Mouse (Mus musculus): ENCODE results near the gene Fmnl2. TPM values are rescaled to one million over a fixed set of nuclear protein-coding genes. Genes with fewer than 3 reads are reported as not detected.
A peak's percentile ranks its signal among the peaks of the same experiment; 100 is the strongest.

Gene Fmnl2
- polyA plus RNA-seq, 1 experiment from 2014 or later = 17.2 TPM

DNA sequence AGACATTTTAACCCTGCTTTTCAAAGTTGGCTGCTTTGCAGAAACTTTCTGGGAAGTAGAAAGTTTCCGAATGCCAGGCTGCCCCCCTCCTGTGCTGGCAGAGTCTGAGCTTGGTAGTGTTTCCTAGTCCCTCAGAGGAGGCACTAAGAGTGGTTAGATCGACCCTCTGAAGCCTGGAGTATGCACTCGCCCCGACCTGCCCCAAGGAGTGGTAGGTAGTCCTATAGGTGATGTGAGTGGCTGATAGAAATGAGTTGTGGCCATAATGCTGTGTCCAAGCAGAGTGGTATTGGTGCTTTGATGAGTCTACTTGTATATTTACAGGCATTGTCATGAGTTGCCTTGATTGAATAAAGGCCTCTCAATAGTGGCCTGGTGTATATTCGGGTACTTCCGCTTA lies 116.4 kb downstream of the Fmnl2 start:
- ATAC-seq (ENCODE audit: low FRiP score, low TSS enrichment) (no peak), DNase-seq (no peak)
- Histone ChIP-seq H3K9ac (replicated peaks; ENCODE audit: low read length) (no peak overlapping the region), H3K4me2 (ENCODE audit: low read length) (no peak overlapping the region), H3K4me1 (ENCODE audit: control insufficient read depth, insufficient read depth, low read length) (peaks cover 4% of the 10 kb centered on the region; the same call in 1 of the 2 replicates), H3K4me3 (replicated peaks; ENCODE audit: low read depth, low read length) (no peak overlapping the region), H3K27ac (replicated peaks; ENCODE audit: low read depth, low read length) (no peak overlapping the region), H3K36me3 (ENCODE audit: control insufficient read depth, insufficient read depth, low read length) (no peaks in the 10 kb centered on the region), H3K27me3 (ENCODE audit: control insufficient read depth, insufficient read depth, low read length) (no peaks in the 10 kb centered on the region), H3K9me3 (ENCODE audit: control insufficient read depth, low read length) (no peaks in the 10 kb centered on the region)
- WGBS = 90% methylated on average over 6 of the region's 6 CpGs

DNA sequence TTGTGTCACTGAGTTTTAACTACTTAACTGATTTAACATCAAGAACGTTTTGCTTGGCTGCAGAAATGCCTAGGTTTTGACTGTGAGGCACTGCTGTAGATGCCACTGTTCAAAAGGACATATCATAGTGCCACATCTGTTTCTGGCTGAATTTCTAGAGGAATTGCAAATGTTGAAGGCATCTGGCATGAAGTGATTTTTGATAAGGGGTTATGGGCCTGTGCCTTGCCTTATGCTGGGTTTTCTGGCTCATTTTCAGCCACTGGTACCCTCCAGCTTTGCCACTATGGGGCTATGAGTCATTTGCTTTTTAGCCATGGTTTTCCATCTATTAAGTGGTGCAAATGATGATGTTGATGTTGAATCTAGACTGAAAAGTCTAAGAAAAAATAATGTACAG lies 117.1 kb downstream of the Fmnl2 start:
- H3K27ac ChIP-seq (replicated peaks; ENCODE audit: low read depth, low read length) = no peak overlapping the region
- H3K9ac ChIP-seq (replicated peaks; ENCODE audit: low read length) = no peak overlapping the region
- H3K27me3 ChIP-seq (ENCODE audit: control insufficient read depth, insufficient read depth, low read length) = no peaks in the 10 kb centered on the region
- no peak for ATAC-seq (ENCODE audit: low FRiP score, low TSS enrichment)
- 72% methylated on average over 1 of the region's 1 CpGs for WGBS
- no peaks in the 10 kb centered on the region for H3K9me3 ChIP-seq (ENCODE audit: control insufficient read depth, low read length)
- DNase-seq = no peak
- H3K36me3 ChIP-seq (ENCODE audit: control insufficient read depth, insufficient read depth, low read length) = no peaks in the 10 kb centered on the region
- no peak overlapping the region for H3K4me2 ChIP-seq (ENCODE audit: low read length)
- no peak overlapping the region for H3K4me3 ChIP-seq (replicated peaks; ENCODE audit: low read depth, low read length)
- peaks cover 4% of the 10 kb centered on the region; the same call in 1 of the 2 replicates for H3K4me1 ChIP-seq (ENCODE audit: control insufficient read depth, insufficient read depth, low read length)

DNA sequence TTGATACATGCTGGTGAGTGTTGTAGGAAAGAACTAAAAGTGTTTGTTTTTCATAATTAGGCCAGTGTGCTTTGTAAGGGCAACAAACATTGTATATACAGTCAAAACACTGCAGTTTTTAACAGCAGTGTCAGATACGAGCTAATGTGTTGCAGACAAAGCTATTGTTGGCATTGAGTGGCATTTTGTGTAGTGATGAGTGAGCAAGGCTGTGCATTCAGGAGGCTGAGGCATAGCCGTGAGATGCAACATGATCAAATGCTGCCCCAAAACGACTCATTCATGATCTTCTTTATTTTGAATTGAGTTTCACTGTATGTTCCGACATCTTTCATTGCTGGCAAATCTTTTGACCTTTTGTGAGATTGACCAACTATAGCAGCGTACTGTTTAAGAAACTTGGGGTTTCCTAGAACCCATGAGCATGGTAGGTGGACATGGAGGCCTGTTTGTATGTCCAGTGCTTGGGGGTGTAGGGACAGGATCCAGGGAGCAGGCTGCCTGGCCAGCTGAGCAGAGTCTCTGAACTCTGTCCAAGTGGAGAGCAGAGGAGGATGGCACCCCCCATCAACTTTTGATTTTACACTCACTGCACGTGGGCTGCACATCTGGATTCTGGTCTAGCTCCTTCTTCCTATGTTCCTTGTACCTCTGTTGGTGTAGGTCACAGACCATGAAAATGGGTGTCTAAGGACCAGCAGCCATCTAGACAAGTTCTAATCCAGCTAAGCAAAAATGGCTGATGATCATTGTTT lies 120.4 kb downstream of the Fmnl2 start:
- WGBS = 88% methylated on average over 6 of the region's 6 CpGs
- no peak for DNase-seq

DNA sequence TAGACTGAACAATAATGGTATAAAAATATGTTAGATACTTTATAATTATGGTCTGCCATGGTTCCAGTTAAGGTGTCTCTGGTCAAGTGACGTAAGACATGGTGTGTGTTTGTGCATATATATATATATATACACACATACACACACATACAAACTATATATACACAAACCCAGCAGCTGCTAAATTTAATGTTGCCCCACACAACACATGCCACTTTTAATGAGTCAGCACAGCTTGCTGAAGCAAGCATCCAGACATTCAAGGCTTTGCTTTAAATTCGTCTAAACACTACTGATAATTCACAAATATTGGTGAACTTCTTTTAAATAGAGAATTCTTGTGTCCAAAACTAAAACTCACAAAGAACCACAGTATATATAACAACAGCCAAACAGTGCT lies 121.1 kb downstream of the Fmnl2 start:
- H3K4me2 ChIP-seq (ENCODE audit: low read length) = no peak overlapping the region
- H3K9me3 ChIP-seq (ENCODE audit: control insufficient read depth, low read length) = no peaks in the 10 kb centered on the region
- H3K36me3 ChIP-seq (ENCODE audit: control insufficient read depth, insufficient read depth, low read length) = no peaks in the 10 kb centered on the region
- DNase-seq = no peak
- no peak for ATAC-seq (ENCODE audit: low FRiP score, low TSS enrichment)
- no peak overlapping the region for H3K4me3 ChIP-seq (replicated peaks; ENCODE audit: low read depth, low read length)
- no peak overlapping the region for H3K27ac ChIP-seq (replicated peaks; ENCODE audit: low read depth, low read length)
- peaks cover 4% of the 10 kb centered on the region; the same call in 1 of the 2 replicates for H3K4me1 ChIP-seq (ENCODE audit: control insufficient read depth, insufficient read depth, low read length)
- 90% methylated on average over 2 of the region's 2 CpGs for WGBS
- H3K27me3 ChIP-seq (ENCODE audit: control insufficient read depth, insufficient read depth, low read length) = no peaks in the 10 kb centered on the region
- H3K9ac ChIP-seq (replicated peaks; ENCODE audit: low read length) = no peak overlapping the region

More for the DNA sequence above, 120.4 kb downstream of the Fmnl2 start:
- no peak for ATAC-seq (ENCODE audit: low FRiP score, low TSS enrichment)
- Histone ChIP-seq H3K27ac (replicated peaks; ENCODE audit: low read depth, low read length) (no peak overlapping the region), H3K9ac (replicated peaks; ENCODE audit: low read length) (no peak overlapping the region), H3K4me1 (ENCODE audit: control insufficient read depth, insufficient read depth, low read length) (peaks cover 4% of the 10 kb centered on the region; the same call in 1 of the 2 replicates), H3K27me3 (ENCODE audit: control insufficient read depth, insufficient read depth, low read length) (no peaks in the 10 kb centered on the region), H3K4me2 (ENCODE audit: low read length) (no peak overlapping the region), H3K4me3 (replicated peaks; ENCODE audit: low read depth, low read length) (no peak overlapping the region), H3K9me3 (ENCODE audit: control insufficient read depth, low read length) (no peaks in the 10 kb centered on the region), H3K36me3 (ENCODE audit: control insufficient read depth, insufficient read depth, low read length) (no peaks in the 10 kb centered on the region)

DNA sequence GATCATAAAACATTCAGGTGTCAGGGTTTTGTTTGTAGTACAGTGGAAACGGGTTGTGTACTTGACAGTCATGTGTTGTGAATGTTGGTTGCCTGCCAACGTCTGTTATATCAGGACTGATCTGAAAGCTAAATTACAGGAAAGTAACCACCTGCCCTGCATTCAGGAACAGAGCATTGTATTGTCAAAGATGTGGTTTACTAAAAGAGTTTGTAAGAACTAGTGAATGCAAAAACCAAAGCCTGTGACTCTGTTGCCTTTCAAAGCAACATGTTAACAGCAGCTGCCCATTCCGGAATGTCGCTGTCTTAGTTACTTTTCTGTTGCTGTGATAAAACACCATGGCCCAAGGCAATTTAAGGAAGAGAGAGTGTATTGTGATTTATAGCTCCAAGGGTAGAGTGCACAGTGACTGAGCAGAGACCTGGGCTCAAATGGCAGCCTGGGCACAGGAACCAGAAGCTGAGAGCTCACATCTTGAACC lies 121.7 kb downstream of the Fmnl2 start:
- DNase-seq = peak; percentile 26
- H3K27ac ChIP-seq (replicated peaks; ENCODE audit: low read depth, low read length) = no peak overlapping the region
- H3K4me1 ChIP-seq (ENCODE audit: control insufficient read depth, insufficient read depth, low read length) = peaks cover 4% of the 10 kb centered on the region; the same call in 1 of the 2 replicates
- ATAC-seq (ENCODE audit: low FRiP score, low TSS enrichment) = no peak
- no peak overlapping the region for H3K4me3 ChIP-seq (replicated peaks; ENCODE audit: low read depth, low read length)
- no peak overlapping the region for H3K9ac ChIP-seq (replicated peaks; ENCODE audit: low read length)
- no peaks in the 10 kb centered on the region for H3K27me3 ChIP-seq (ENCODE audit: control insufficient read depth, insufficient read depth, low read length)
- H3K4me2 ChIP-seq (ENCODE audit: low read length) = no peak overlapping the region
- WGBS = 47% methylated on average over 4 of the region's 4 CpGs
- no peaks in the 10 kb centered on the region for H3K36me3 ChIP-seq (ENCODE audit: control insufficient read depth, insufficient read depth, low read length)
- H3K9me3 ChIP-seq (ENCODE audit: control insufficient read depth, low read length) = no peaks in the 10 kb centered on the region

DNA sequence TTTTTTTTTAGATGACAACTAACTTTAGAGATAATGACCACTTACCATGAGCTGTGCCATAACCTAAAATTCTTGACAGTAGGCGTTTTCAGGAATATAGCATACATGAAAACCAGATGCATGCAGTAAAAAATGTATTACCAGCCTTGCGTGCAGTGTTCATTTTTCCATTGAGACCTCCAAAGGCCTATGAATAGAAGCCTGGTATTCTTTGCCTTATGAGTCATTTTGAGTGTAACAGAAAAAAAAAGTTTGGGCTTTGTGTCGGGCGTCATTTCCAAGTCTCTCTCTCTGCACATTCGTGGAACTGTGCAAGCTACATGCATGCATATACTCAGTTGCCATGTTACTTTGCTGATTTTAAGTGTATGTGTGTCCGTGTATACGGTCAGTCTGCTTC lies 123.5 kb downstream of the Fmnl2 start:
- ATAC-seq (ENCODE audit: low FRiP score, low TSS enrichment) = no peak
- no peaks in the 10 kb centered on the region for H3K36me3 ChIP-seq (ENCODE audit: control insufficient read depth, insufficient read depth, low read length)
- no peaks in the 10 kb centered on the region for H3K27me3 ChIP-seq (ENCODE audit: control insufficient read depth, insufficient read depth, low read length)
- no peak overlapping the region for H3K4me2 ChIP-seq (ENCODE audit: low read length)
- DNase-seq = no peak
- H3K9me3 ChIP-seq (ENCODE audit: control insufficient read depth, low read length) = no peaks in the 10 kb centered on the region
- WGBS = 89% methylated on average over 7 of the region's 7 CpGs
- H3K27ac ChIP-seq (replicated peaks; ENCODE audit: low read depth, low read length) = no peak overlapping the region
- no peak overlapping the region for H3K9ac ChIP-seq (replicated peaks; ENCODE audit: low read length)
- no peak overlapping the region for H3K4me3 ChIP-seq (replicated peaks; ENCODE audit: low read depth, low read length)
- H3K4me1 ChIP-seq (ENCODE audit: control insufficient read depth, insufficient read depth, low read length) = peaks cover 4% of the 10 kb centered on the region; the same call in 1 of the 2 replicates

DNA sequence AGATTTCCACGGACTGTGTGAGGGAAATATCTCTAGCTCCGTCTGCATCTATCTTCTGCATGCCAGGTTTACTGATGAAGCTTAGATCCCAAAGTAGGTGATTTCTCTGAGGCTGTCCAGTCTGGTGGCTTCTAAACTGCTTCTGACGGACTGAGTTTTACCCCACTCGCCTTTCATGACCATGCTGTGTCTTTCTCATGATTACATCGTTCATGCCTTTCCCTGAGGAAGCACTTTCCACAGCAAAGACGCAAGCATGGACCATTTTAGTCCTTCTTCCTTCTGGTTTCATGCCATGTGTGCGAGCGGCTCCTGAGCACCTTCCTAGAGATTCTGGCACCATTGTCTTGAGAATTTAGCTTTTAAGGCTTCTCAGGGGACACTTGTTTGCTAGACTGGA lies 123.9 kb downstream of the Fmnl2 start:
- DNase-seq = no peak
- H3K9ac ChIP-seq (replicated peaks; ENCODE audit: low read length) = no peak overlapping the region
- ATAC-seq (ENCODE audit: low FRiP score, low TSS enrichment) = no peak
- H3K27me3 ChIP-seq (ENCODE audit: control insufficient read depth, insufficient read depth, low read length) = no peaks in the 10 kb centered on the region
- WGBS = 90% methylated on average over 8 of the region's 8 CpGs
- H3K9me3 ChIP-seq (ENCODE audit: control insufficient read depth, low read length) = no peaks in the 10 kb centered on the region
- H3K4me3 ChIP-seq (replicated peaks; ENCODE audit: low read depth, low read length) = no peak overlapping the region
- H3K4me2 ChIP-seq (ENCODE audit: low read length) = no peak overlapping the region
- H3K27ac ChIP-seq (replicated peaks; ENCODE audit: low read depth, low read length) = no peak overlapping the region
- peaks cover 4% of the 10 kb centered on the region; the same call in 1 of the 2 replicates for H3K4me1 ChIP-seq (ENCODE audit: control insufficient read depth, insufficient read depth, low read length)
- no peaks in the 10 kb centered on the region for H3K36me3 ChIP-seq (ENCODE audit: control insufficient read depth, insufficient read depth, low read length)

DNA sequence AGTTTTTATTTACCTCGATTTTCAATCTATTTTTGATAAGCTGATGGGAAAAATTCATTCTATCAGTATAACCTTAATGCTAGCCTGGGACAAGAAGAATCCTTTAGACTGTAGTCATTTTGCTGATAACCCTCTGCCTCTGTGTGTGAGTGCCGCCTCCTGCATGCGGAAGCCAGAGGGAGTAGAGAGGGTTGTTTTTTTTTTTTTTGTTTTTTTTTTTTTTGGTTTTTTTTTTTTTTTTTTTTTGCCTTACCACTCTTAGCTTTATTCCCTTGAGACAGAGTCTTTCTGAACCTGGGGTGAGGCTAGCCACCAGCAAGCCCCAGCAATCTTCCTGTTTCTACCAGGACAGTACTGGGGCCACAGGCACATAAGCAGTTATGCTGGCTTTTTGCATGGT lies 124.8 kb downstream of the Fmnl2 start:
- Histone ChIP-seq H3K4me3 (replicated peaks; ENCODE audit: low read depth, low read length) (no peak overlapping the region), H3K9me3 (ENCODE audit: control insufficient read depth, low read length) (no peaks in the 10 kb centered on the region), H3K36me3 (ENCODE audit: control insufficient read depth, insufficient read depth, low read length) (no peaks in the 10 kb centered on the region), H3K27me3 (ENCODE audit: control insufficient read depth, insufficient read depth, low read length) (no peaks in the 10 kb centered on the region), H3K4me1 (ENCODE audit: control insufficient read depth, insufficient read depth, low read length) (peaks cover 4% of the 10 kb centered on the region; the same call in 1 of the 2 replicates), H3K27ac (replicated peaks; ENCODE audit: low read depth, low read length) (no peak overlapping the region), H3K4me2 (ENCODE audit: low read length) (no peak overlapping the region), H3K9ac (replicated peaks; ENCODE audit: low read length) (no peak overlapping the region)
- ATAC-seq (ENCODE audit: low FRiP score, low TSS enrichment) = no peak
- DNase-seq = no peak
- 96% methylated on average over 3 of the region's 3 CpGs for WGBS

DNA sequence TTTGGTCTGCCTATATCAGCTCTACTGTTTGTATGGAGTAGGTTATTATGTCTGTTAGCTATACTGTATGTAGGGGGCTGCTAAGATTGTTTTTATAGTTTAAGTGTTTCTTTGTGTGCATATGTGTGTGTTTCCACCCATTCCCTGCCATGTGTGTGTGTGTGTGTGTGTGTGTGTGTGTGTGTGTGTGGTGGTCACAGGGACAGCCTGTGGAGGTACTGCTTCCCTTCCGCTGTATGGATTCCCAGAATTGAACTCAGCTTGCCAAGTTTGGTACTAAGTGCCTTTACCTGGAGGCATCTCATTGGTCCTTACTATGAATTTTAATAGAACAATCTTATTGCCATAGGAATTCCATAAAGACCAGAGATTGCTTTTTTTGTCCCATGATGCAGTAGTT lies 126.9 kb downstream of the Fmnl2 start:
- H3K4me2 ChIP-seq (ENCODE audit: low read length) = no peak overlapping the region
- H3K27me3 ChIP-seq (ENCODE audit: control insufficient read depth, insufficient read depth, low read length) = no peaks in the 10 kb centered on the region
- ATAC-seq (ENCODE audit: low FRiP score, low TSS enrichment) (no peak), DNase-seq (no peak)
- no peak overlapping the region for H3K9ac ChIP-seq (replicated peaks; ENCODE audit: low read length)
- peaks cover 6% of the 10 kb centered on the region for H3K4me1 ChIP-seq (ENCODE audit: control insufficient read depth, insufficient read depth, low read length)
- no peaks in the 10 kb centered on the region for H3K36me3 ChIP-seq (ENCODE audit: control insufficient read depth, insufficient read depth, low read length)
- no peak overlapping the region for H3K27ac ChIP-seq (replicated peaks; ENCODE audit: low read depth, low read length)
- no peak overlapping the region for H3K4me3 ChIP-seq (replicated peaks; ENCODE audit: low read depth, low read length)
- WGBS = 100% methylated on average over 1 of the region's 1 CpGs
- no peaks in the 10 kb centered on the region for H3K9me3 ChIP-seq (ENCODE audit: control insufficient read depth, low read length)
